Mouse (Mus musculus) heart, adult 9 months (tissue): ENCODE results near the gene Fancc.
A peak's percentile ranks its signal among the peaks of the same experiment; 100 is the strongest.
"Not testable (repeated sequence)": the region's sequence is repeated elsewhere in the genome, so short reads cannot be mapped to it uniquely, and the experiment has no call there.

Experiments used
- DNase-seq, 2 experiments: peaks; one replicate each; pipeline ENCODE4 v3.0.0; 2022; ENCODE audit warnings: low spot score in 2 of 2

Gene Fancc

GRCm38 (mm10) chr13:63353312-63353711 is 143.8 kb downstream of the Fancc start:
- DNase-seq: not testable (repeated sequence)

GRCm38 (mm10) chr13:63350076-63350475 is 147.0 kb downstream of the Fancc start:
- no peak for DNase-seq

- no peak for DNase-seq
These were observed 149.4 kb downstream of the Fancc start for GRCm38 (mm10) chr13:63347639-63348038.

GRCm38 (mm10) chr13:63345476-63346225 is 151.4 kb downstream of the Fancc start:
- no peak for DNase-seq

- DNase-seq: no peak
These were observed 152.6 kb downstream of the Fancc start for GRCm38 (mm10) chr13:63344481-63344880.

- DNase-seq: no peak
These were observed 154.3 kb downstream of the Fancc start for GRCm38 (mm10) chr13:63342781-63343180.

- no peak for DNase-seq
These were observed 157.1 kb downstream of the Fancc start for GRCm38 (mm10) chr13:63339946-63340345.

- no peak for DNase-seq
These were observed 159.7 kb downstream of the Fancc start for GRCm38 (mm10) chr13:63337239-63337960.

GRCm38 (mm10) chr13:63336335-63336734 is 160.7 kb downstream of the Fancc start:
- DNase-seq: no peak

GRCm38 (mm10) chr13:63335421-63336134 is 161.5 kb downstream of the Fancc start:
- DNase-seq: no peak

GRCm38 (mm10) chr13:63332576-63333300 is 164.3 kb downstream of the Fancc start:
- peak; percentile 49 to 57 for DNase-seq

- peak in 1 of 2 experiments; percentile 73 for DNase-seq
These were observed 165.7 kb downstream of the Fancc start for GRCm38 (mm10) chr13:63331379-63331778.

GRCm38 (mm10) chr13:63330236-63330860 is 166.7 kb downstream of the Fancc start:
- no peak for DNase-seq

GRCm38 (mm10) chr13:63326015-63326414 is 171.1 kb downstream of the Fancc start:
- no peak for DNase-seq

- DNase-seq: no peak
These were observed 171.9 kb downstream of the Fancc start for GRCm38 (mm10) chr13:63324978-63325848.

GRCm38 (mm10) chr13:63324311-63324710 is 172.8 kb downstream of the Fancc start:
- no peak for DNase-seq

- DNase-seq: peak; percentile 61 to 63
These were observed 173.6 kb downstream of the Fancc start for GRCm38 (mm10) chr13:63323286-63324075.

GRCm38 (mm10) chr13:63322756-63323155 is 174.3 kb downstream of the Fancc start:
- DNase-seq: no peak

- no peak for DNase-seq
These were observed 175.4 kb downstream of the Fancc start for GRCm38 (mm10) chr13:63321689-63322088.
